Mouse (Mus musculus) CH12.LX (cell line): Measurements from ENCODE around the gene Slc9a3r2.

Experiments used
- CHD2 ChIP-seq: IDR thresholded peaks from 2 replicates; pipeline ENCODE4 v1.6.1; 2011; ENCODE audit warnings: low read length, improper control_type of control experiment
- CTCF ChIP-seq, 2 experiments: IDR thresholded peaks in 1 of 2; conservative IDR thresholded peaks in 1 of 2; 2 replicates each; pipeline ENCODE4 v1.5.1; 2011 to 2012; ENCODE audit warnings: low read depth in 2 of 2, low read length in 2 of 2, improper control_type of control experiment in 1 of 2, inconsistent platforms in 1 of 2, mild to moderate bottlenecking in 1 of 2, moderate library complexity in 1 of 2
- NRF1 ChIP-seq: IDR thresholded peaks from 2 replicates; pipeline ENCODE4 v1.6.1; 2014; ENCODE audit warnings: low read depth, mild to moderate bottlenecking, inconsistent platforms, low read length, improper control_type of control experiment, moderate library complexity

- TF ChIP-seq CHD2 (no peak), NRF1 (no peak), CTCF (conservative IDR thresholded peaks at IDR 0.05 in 1 of 2, IDR thresholded peaks at IDR 0.05 in 1 of 2; ENCODE audit: low read depth in 2 of 2, low read length in 2 of 2) (no peak)
Measured at GRCm38 (mm10) chr17:24635024-24635423, 15.1 kb downstream of the Slc9a3r2 start.
